Mouse (Mus musculus) lung, embryonic 15.5 days (tissue): ENCODE results near the gene Dram1. TPM values are rescaled to one million over a fixed set of nuclear protein-coding genes. Genes with fewer than 3 reads are reported as not detected.

Experiments used
- ATAC-seq: fragments of 200-750 bp; cut with Nextera tagmentation; 2 replicates; pipeline ENCODE4 v1.8.0; 2017; ENCODE audit warnings: moderate number of reproducible peaks, borderline replicate concordance; ENCODE audit not compliant: low FRiP score, low TSS enrichment; ENCODE audit errors: extremely low read depth
- H3K27ac ChIP-seq: fragments of 300-500 bp; sonication (generic); 2 replicates; pipeline ENCODE4 v1.5.1; 2015; ENCODE audit warnings: moderate library complexity, mild to moderate bottlenecking, inconsistent platforms
- H3K27me3 ChIP-seq: fragments of 300-500 bp; sonication (generic); 2 replicates; pipeline ENCODE4 v1.6.1; 2015; ENCODE audit warnings: inconsistent platforms
- H3K36me3 ChIP-seq: fragments of 300-500 bp; sonication (generic); 2 replicates; pipeline ENCODE4 v1.6.1; 2015; ENCODE audit warnings: inconsistent platforms
- H3K4me1 ChIP-seq: fragments of 300-500 bp; sonication (generic); 2 replicates; pipeline ENCODE4 v1.6.1; 2015; ENCODE audit warnings: inconsistent platforms
- H3K4me2 ChIP-seq: fragments of 300-500 bp; sonication (generic); 2 replicates; pipeline ENCODE4 v1.6.1; 2015; ENCODE audit warnings: inconsistent platforms, mild to moderate bottlenecking, moderate library complexity
- H3K4me3 ChIP-seq: fragments of 300-500 bp; sonication (generic); 2 replicates; pipeline ENCODE4 v1.5.1; 2015; ENCODE audit warnings: mild to moderate bottlenecking, inconsistent platforms
- H3K9ac ChIP-seq: fragments of 300-500 bp; sonication (generic); 2 replicates; pipeline ENCODE4 v1.6.1; 2015; ENCODE audit warnings: inconsistent platforms
- H3K9me3 ChIP-seq: fragments of 300-500 bp; sonication (generic); 2 replicates; pipeline ENCODE4 v1.6.1; 2016; ENCODE audit warnings: inconsistent platforms
- WGBS: fragments of 180-500 bp; shearing (Covaris S2); methylation state at CpG from one replicate; pipeline ENCODE4 v1.1.7; 2015; 5-methylcytosine and 5-hydroxymethylcytosine counted together
- polyA plus RNA-seq: library from polyadenylated mRNA; unstranded; fragments of >200 nt; fragmentation: Nextera tagmentation; extraction: Ambion mirVana; gene quantifications from 2 replicates; pipeline ENCODE4 v1.2.1, GENCODE M21; 2015

Gene Dram1
- 71.7 and 81.0 TPM in 2 replicates for polyA plus RNA-seq

DNA sequence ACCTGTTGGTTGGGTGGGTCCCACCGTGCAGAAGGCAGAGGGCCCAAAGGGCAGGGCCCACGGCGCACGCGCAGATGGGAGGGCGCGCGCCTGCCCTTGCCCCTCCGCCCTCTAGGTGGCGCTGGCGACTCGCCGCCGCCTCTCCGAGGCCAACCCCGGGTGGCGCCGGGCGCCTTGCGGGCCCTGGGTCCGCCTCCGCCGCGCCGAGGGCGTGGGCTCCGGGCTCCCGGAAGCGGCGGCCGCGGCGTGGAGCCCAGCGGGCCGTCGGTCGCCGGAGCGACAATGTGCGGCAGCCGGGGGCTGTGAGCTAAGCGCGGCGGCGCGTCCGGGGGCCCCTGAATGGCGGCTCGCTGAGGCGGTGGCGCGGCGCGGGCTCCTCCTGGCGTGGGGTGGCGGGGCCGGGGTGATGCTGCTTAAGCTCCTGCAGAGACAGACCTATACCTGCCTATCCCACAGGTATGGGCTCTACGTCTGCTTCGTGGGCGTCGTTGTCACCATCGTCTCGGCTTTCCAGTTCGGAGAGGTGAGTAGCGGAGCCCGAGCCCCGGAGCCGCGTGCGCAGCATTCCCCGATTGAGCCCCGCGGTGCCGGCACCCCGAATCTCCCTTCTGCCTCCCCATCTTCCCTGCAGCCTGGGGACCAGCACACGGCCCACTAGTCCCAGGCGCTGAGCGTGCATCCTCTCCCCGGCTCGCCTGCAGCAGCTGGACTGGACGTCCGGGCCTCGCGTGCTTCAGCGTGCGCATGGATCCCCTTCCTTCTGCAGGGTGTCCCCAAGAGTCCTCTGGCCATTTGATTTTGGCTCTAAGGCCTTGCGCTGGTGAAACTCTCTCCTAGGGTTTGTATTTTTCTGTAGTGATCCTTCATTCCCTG lies at the start of gene Dram1, which contains the start of gene Gnptab:
Gene Dram1 (minus strand): TSS at position 68 of the 873 bp plus-strand sequence.
Gene Gnptab (plus strand): TSS at position 120 of the 873 bp plus-strand sequence.
- ATAC-seq: peak; percentile 85
- no peaks in the 10 kb centered on the region for H3K36me3 ChIP-seq
- H3K27ac ChIP-seq: peak within 1 kb of the TSS; percentile 77
- WGBS: under 1% methylated on average over 86 of the region's 87 CpGs
- no peaks in the 10 kb centered on the region for H3K27me3 ChIP-seq
- peak within 1 kb of the TSS; percentile 92 for H3K4me3 ChIP-seq
- no peaks in the 10 kb centered on the region for H3K9me3 ChIP-seq
- peak within 1 kb of the TSS; percentile 93 for H3K4me2 ChIP-seq
- peaks cover 35% of the 10 kb centered on the region for H3K4me1 ChIP-seq
- peak within 1 kb of the TSS; percentile 73 for H3K9ac ChIP-seq

GRCm38 (mm10) chr10:88427998-88428397 lies 49.1 kb upstream of the Dram1 start:
- Histone ChIP-seq H3K27ac (no peak overlapping the region), H3K4me2 (no peak overlapping the region), H3K36me3 (peaks cover 27% of the 10 kb centered on the region), H3K27me3 (no peaks in the 10 kb centered on the region), H3K9ac (no peak overlapping the region), H3K9me3 (no peaks in the 10 kb centered on the region), H3K4me3 (no peak overlapping the region), H3K4me1 (no peaks in the 10 kb centered on the region)
- WGBS: 92% methylated on average over 6 of the region's 6 CpGs
- ATAC-seq: no peak

GRCm38 (mm10) chr10:88426896-88427295 lies 48.0 kb upstream of the Dram1 start:
- peaks cover 25% of the 10 kb centered on the region; the same call in 1 of the 2 replicates for H3K36me3 ChIP-seq
- no peaks in the 10 kb centered on the region for H3K27me3 ChIP-seq
- WGBS: 58% methylated on average over 5 of the region's 5 CpGs
- no peak overlapping the region for H3K27ac ChIP-seq
- H3K4me3 ChIP-seq: no peak overlapping the region
- H3K9me3 ChIP-seq: no peaks in the 10 kb centered on the region
- ATAC-seq: no peak
- H3K4me2 ChIP-seq: no peak overlapping the region
- no peaks in the 10 kb centered on the region for H3K4me1 ChIP-seq
- no peak overlapping the region for H3K9ac ChIP-seq

- no peaks in the 10 kb centered on the region for H3K4me1 ChIP-seq
- no peaks in the 10 kb centered on the region for H3K9me3 ChIP-seq
- ATAC-seq: peak; percentile 75; the same call in 1 of the 2 replicates
- 89% methylated on average over 2 of the region's 2 CpGs for WGBS
- H3K36me3 ChIP-seq: peaks cover 26% of the 10 kb centered on the region; the same call in 1 of the 2 replicates
- no peak overlapping the region for H3K9ac ChIP-seq
- no peaks in the 10 kb centered on the region for H3K27me3 ChIP-seq
- H3K4me3 ChIP-seq: no peak overlapping the region
- H3K27ac ChIP-seq: no peak overlapping the region
- no peak overlapping the region for H3K4me2 ChIP-seq
Observed at GRCm38 (mm10) chr10:88426158-88426816, 47.4 kb upstream of the Dram1 start.

- Histone ChIP-seq H3K27ac (no peak overlapping the region), H3K27me3 (no peaks in the 10 kb centered on the region), H3K4me2 (no peak overlapping the region), H3K9ac (no peak overlapping the region), H3K36me3 (peaks cover 26% of the 10 kb centered on the region; the same call in 1 of the 2 replicates), H3K9me3 (no peaks in the 10 kb centered on the region), H3K4me1 (no peaks in the 10 kb centered on the region), H3K4me3 (no peak overlapping the region)
- WGBS: 92% methylated on average over 19 of the region's 19 CpGs
- ATAC-seq: no peak
Observed at GRCm38 (mm10) chr10:88420655-88421435, 42.0 kb upstream of the Dram1 start.

- H3K4me3 ChIP-seq: no peak overlapping the region
- H3K9me3 ChIP-seq: no peaks in the 10 kb centered on the region
- no peak overlapping the region for H3K9ac ChIP-seq
- no peaks in the 10 kb centered on the region for H3K4me1 ChIP-seq
- H3K36me3 ChIP-seq: peaks cover 26% of the 10 kb centered on the region; the same call in 1 of the 2 replicates
- no peak for ATAC-seq
- 76% methylated on average over 11 of the region's 11 CpGs for WGBS
- no peaks in the 10 kb centered on the region for H3K27me3 ChIP-seq
- no peak overlapping the region for H3K4me2 ChIP-seq
- H3K27ac ChIP-seq: no peak overlapping the region
Observed at GRCm38 (mm10) chr10:88420141-88420541, 41.3 kb upstream of the Dram1 start.

DNA sequence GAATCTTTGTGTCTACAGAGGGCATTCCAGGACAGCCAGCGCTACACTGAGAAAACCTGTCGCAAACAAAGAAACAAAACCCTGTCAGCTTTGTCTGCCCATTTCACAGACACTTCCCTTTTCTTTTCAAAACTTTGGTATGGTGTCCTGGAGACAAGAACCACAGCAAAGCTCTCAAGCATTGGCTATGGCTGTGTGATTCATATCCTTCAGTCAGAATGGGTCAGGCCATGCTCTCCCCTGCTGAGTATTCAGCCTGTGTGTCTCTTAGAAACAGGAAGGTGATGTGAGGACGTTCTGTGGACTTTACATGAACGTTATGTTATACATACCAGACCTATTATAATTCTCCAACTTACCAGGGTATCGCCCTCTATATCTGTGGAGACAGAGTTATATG lies 38.8 kb upstream of the Dram1 start:
- H3K4me3 ChIP-seq: no peak overlapping the region
- no peak overlapping the region for H3K4me2 ChIP-seq
- H3K27me3 ChIP-seq: no peaks in the 10 kb centered on the region
- peaks cover 19% of the 10 kb centered on the region; the same call in 1 of the 2 replicates for H3K36me3 ChIP-seq
- H3K9me3 ChIP-seq: no peaks in the 10 kb centered on the region
- no peak overlapping the region for H3K9ac ChIP-seq
- H3K4me1 ChIP-seq: no peaks in the 10 kb centered on the region
- no peak overlapping the region for H3K27ac ChIP-seq
- ATAC-seq: no peak
- 90% methylated on average over 5 of the region's 5 CpGs for WGBS

DNA sequence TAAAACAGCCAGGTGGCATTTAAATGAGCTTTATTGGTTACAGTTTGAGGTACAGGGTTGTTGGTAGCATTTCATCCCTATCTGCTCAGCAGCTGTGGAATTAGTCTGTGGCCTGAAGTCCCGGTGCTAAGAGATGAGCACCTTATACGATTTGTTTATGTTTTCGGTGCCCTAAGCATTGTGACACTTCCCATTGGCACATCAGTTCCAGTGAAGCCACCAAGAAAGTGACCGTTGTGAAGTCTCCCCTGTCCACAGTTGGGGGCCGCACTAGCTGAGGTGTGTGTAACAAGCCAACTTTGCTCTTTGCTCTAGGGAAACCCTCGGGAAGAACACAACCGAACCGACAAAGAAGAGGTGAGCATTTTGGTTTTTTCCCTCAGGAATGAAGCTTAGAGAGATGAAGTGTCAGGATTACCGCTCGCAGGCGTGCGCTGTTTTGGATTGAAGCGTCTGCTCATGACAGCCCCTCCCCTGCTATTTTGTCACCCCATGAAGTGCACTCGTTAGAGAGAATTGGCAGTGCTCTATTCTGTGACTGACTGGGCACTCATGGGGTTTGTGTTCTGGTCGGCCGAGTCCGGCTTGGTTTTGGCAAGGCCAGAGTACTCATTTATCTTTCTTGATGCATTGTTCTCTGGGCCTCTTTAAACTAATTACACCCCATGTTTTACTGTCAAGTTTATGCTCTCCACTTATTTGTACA lies 33.6 kb upstream of the Dram1 start:
- 78% methylated on average over 17 of the region's 17 CpGs for WGBS
- no peak overlapping the region for H3K4me3 ChIP-seq

DNA sequence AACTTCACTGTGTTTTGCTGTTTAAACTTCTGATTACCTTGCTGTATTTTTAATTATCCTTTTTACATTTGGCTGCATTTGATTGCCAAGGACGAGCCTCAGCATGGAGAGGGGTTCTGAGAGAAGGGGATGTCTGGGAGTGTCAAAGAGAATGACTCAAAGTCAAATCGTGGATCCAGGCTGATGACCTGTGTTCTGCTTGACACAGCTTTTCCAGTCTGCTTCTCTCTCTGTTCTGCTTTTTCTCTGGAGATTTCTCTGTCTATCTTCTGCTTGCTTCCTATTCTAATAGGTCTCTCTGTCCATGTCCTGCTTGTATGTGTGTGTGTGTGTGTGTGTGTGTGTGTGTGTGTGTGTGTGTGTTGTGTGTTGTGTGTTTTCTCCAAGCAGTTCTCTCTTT lies 30.9 kb upstream of the Dram1 start:
- no peak overlapping the region for H3K4me3 ChIP-seq
- no peaks in the 10 kb centered on the region for H3K27me3 ChIP-seq
- ATAC-seq: no peak
- H3K27ac ChIP-seq: no peak overlapping the region
- H3K4me2 ChIP-seq: no peak overlapping the region
- H3K9me3 ChIP-seq: no peaks in the 10 kb centered on the region
- no peaks in the 10 kb centered on the region for H3K4me1 ChIP-seq
- no peaks in the 10 kb centered on the region for H3K36me3 ChIP-seq
- whole genome bisulfite sequencing: 63% methylated on average over 2 of the region's 2 CpGs
- no peak overlapping the region for H3K9ac ChIP-seq

More for the DNA sequence above, 33.6 kb upstream of the Dram1 start:
- H3K9ac ChIP-seq: no peak overlapping the region
- H3K9me3 ChIP-seq: no peaks in the 10 kb centered on the region
- ATAC-seq: no peak
- H3K27ac ChIP-seq: no peak overlapping the region
- H3K4me2 ChIP-seq: no peak overlapping the region
- H3K36me3 ChIP-seq: no peaks in the 10 kb centered on the region
- no peaks in the 10 kb centered on the region for H3K27me3 ChIP-seq
- H3K4me1 ChIP-seq: no peaks in the 10 kb centered on the region

DNA sequence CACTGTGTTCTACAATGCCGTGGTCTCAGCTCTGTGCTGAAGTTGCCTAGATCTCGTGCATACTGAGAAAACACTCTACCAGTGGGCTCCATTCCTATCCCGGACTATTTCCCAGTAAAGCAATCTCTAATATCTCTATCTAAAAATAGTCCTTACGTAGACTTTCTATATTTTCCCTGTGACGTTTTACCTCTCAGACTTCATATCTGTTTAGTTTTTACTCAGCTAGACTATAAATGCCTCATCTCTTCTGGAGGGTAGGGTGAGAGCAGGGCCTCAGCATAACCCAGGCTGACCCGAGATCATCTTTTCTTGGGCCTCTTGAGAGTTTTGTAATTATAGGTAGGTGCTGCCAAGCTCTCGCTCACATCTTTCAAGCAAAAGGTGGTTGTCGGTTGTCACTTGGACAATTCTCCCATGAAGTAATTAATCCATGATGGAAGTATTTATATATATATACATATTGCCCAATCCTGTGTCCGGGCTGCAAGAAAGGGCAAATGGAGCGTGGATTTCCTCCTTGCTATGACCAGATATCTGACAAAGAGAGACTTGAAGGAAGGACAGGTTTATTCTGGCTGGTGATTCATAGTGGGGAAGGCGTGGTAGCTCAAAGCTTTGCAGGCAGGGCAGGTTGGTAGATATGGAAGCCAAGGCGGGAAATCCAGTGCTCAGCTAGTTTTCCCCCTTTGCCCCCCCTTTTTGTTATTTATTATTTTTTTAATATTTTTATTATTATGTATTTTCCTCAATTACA lies 29.2 kb upstream of the Dram1 start:
- 86% methylated on average over 12 of the region's 12 CpGs for WGBS
- ATAC-seq: no peak

More for the DNA sequence above, 29.2 kb upstream of the Dram1 start:
- Histone ChIP-seq H3K9ac (no peak overlapping the region), H3K4me2 (no peak overlapping the region), H3K4me1 (no peaks in the 10 kb centered on the region), H3K9me3 (no peaks in the 10 kb centered on the region), H3K36me3 (no peaks in the 10 kb centered on the region), H3K27ac (no peak overlapping the region), H3K4me3 (no peak overlapping the region), H3K27me3 (no peaks in the 10 kb centered on the region)
